Mouse (Mus musculus): ENCODE measurements at regions not wholly inside any gene's neighbourhood (a gene's known extent, or its start where the extent isn't known, plus 50 kb on each side); places are given as distances from the start of the nearest gene placed in this dataset.

DNA sequence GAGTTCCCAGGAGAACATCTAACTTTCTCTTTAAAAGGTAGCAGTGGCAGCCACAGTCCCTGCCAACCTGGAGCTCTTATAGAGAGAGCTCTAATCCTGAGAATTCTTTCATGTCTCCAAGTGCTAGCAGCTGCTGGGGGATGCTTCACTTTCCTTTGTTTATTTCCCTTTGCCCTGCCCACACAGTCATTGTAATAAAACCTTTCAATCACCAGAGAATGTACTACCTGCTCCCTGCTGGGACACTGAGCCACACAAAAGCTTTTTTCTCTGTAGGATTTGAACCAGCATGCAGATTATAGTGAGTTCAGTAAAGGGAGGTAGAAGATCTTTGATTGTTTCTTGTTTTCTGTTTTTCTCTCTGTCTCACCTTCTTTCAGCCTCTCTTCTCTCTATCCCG lies 269.0 kb downstream of the Klhl13 start:
- TF ChIP-seq ZMIZ1 (IDR thresholded peaks at IDR 0.05; ENCODE audit: low read depth, low read length) (no peak), EP300 (IDR thresholded peaks at IDR 0.05; ENCODE audit: low read depth in 1 of 2, low read length in 2 of 2) (no peak), POLR2A (IDR thresholded peaks at IDR 0.05; ENCODE audit: control insufficient read depth in 1 of 2, insufficient read depth in 1 of 2, low read depth in 1 of 2, low read length in 2 of 2, poor library complexity in 1 of 2) (no peak), TAL1 (IDR thresholded peaks at IDR 0.05; ENCODE audit: low read length) (no peak), CTCF (IDR thresholded peaks at IDR 0.05 in 2 of 3, conservative IDR thresholded peaks at IDR 0.05 in 1 of 3; ENCODE audit: control insufficient read depth in 1 of 3, insufficient read depth in 1 of 3, low read depth in 2 of 3, low read length in 3 of 3, poor library complexity in 1 of 3, severe bottlenecking in 1 of 3) (no peak), MAZ (IDR thresholded peaks at IDR 0.05; ENCODE audit: low read depth, low read length) (no peak), SMC3 (IDR thresholded peaks at IDR 0.05; ENCODE audit: low read depth, low read length) (no peak), UBTF (IDR thresholded peaks at IDR 0.05; ENCODE audit: borderline replicate concordance, insufficient read depth, low read depth, low read length) (no peak), GATA1 (IDR thresholded peaks at IDR 0.05; ENCODE audit: low read depth, low read length) (no peak), POLR2AphosphoS2 (IDR thresholded peaks at IDR 0.05; ENCODE audit: low read length) (no peak)

All from MEL (cell line).